Mouse (Mus musculus) urinary bladder, postnatal 36 days (tissue): ENCODE measurements around the gene Smug1.

Source experiments
- DNase-seq, 2 experiments: peaks; one replicate each; pipeline ENCODE4 v3.0.0; 2022; ENCODE audit warnings: low spot score in 2 of 2, mixed read lengths in 1 of 2

Gene Smug1

GRCm38 (mm10) chr15:103167042-103167615 lies at the start of gene Smug1:
Gene Smug1 (minus strand): TSS chr15:103167092.
- DNase-seq: no peak

DNA sequence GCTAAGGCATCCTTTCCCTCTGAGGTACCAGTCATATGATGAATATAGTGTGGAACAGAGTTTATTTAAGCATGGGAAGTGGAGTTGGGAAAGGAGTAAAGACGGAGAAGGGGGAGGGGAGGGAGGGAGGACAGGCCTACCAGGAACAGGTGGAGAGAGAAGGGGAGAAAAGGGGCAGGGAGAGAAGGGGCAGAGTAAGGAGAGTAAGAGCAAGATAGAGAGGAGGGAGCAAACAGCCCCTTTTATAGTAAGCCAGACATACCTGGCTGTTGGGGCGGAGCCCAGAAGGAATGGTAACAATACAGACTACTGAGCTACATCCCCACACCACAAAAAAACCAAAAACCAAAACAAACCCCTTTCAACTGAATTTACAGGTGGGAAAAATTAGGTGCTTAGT lies 49.2 kb upstream of the Smug1 start:
- no peak for DNase-seq

DNA sequence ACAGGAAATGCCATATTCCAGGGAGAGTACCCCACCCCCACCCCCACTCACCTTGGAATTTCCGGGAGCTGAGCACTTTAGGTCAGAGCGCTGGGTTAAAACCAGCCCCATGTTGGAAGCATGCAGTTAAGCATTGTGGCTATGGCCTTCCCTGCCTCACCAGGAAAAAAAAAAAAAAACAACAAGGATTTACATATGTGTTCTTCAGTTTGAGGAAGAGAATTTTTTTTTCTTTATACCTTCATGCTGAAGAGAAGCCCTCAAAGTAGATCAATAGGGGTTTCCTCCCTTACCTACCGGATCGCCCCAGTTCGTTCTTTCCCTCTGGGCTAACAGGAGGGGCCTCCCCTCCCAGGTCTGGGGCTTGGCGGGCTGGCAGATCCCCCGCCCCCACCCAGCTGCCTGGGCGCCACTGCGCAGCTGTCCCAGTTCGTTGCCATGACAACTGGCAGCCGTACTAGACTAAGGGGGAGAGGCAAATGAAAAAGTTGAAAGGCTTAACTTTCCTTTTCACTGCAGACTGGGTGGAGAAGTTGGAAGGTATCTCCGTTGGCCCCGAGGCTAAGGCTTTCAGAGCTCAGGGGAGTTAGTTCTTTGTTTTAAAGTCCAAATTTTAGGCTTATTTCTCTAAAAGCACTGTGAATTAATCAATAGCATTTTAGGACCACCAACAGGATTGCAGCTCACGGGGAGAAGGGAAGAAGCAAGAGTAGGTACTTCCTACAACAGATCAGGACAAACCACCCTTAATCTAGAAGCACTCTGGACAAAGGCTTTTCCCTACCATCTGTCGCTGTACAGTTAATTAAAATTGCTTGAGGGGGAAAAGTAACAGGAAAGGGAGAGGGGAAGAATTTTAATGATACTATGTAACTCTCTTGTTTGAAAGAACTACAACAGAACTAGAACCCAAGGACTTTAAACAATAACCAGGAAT lies 48.3 kb upstream of the Smug1 start:
- peak; percentile 67 to 83 for DNase-seq

DNA sequence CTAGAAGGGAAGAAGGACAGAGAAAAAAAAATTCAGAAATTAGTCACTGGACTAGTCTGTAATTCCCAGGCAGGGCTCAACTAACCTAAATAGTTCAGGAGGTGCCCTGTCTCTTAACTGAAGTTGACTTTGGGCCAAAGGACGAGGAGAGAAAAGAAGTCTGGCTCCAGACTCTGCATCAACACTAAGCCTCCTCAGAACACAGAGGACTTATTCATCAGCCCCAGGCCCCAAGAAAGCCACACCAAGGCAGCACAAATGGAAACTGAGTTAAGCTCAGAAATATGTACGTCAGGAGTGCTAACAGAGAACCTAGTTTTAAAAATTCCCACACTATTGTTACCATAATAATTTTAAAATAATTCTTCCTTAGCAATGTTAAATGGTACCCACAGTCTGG lies 47.3 kb upstream of the Smug1 start:
- no peak for DNase-seq

GRCm38 (mm10) chr15:103205156-103205555 lies 38.3 kb upstream of the Smug1 start:
- no peak for DNase-seq

DNA sequence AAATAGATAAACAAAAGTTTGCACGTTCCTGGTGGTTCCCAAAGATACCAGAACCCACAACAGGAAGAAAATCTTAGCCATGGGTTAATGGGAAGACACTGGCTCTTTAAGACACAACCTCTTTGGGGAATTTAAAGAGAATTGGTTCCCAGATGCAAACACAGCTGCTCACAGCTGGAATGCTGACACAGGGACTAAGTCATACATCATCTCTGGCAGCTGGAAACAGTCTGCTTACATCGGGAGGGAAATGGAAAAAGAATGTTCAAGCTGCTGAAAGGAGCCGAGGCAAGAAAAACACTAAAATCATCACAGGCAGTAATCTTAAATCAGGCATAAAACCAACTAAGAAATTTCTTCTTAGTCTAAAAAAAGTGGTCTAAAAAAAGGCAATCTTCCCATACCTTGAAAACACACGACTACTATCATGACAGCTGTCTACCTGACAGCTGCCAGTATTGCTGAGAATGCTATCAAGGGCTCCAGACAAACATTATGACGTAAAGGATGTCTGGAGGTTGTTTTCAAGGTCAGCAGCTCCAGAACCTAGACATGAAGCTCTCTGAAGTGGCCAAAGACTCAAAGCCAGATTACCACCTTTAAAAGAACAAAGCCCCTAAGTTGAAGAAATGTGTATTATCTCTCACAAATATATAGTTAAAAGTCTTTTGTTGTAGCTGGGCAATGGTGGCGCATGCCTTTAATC lies 35.3 kb upstream of the Smug1 start:
- DNase-seq: no peak

DNA sequence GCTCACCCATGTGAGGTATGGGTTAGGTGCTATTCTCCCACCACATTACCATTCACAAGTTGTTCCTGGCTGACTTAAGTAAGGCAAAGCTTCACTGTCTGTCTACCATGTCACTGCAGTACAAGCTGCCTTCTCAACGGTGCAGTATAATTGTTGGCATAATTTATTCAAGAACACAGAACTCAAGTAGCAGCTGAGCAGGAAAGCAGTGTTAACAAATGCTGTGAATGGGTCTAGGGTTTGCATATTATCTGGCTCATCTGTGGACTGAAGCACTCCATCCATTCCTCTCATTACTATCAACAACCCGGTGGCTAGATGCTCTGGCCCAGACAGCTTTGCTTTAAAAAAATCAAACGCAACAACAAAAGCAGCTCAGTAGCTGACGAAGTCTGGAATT lies 30.9 kb upstream of the Smug1 start:
- DNase-seq: no peak

DNA sequence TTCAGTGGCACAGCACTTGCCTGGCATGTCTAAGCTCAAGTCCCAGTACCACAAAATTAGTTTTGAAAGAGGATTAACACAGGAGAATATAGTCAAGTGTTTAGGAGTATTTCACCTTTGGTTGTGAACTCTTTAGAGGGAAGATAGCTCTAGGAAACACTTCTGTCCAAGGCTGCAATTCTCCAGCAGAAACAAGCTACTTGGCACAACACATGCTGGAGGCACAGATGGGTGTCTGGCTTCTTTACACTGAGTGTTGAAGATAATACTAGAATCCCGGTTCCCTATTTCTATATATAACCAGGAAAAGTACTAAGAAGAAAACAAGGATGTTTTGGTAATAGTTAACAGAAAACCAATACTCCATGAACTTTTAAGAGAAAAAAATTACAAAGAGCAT lies 29.9 kb upstream of the Smug1 start:
- DNase-seq: no peak

DNA sequence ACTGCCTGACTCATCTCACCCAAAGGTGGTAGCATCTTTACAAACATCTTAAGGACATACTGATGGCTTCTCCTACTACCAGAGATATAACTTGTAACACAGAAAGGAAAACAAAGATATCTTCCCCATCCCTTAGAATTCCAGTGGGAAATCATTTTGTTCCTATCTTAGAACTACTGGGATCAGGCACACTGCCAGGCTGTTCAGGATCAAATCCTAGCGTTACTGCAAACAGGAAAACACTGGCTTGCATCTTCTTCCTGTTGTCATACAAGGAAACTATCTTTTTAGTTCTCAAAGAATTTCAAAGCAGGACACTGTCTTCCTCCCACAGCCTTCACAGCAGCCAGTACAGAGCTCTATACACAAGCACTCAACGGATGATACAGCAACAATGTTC lies 26.7 kb upstream of the Smug1 start:
- no peak for DNase-seq

DNA sequence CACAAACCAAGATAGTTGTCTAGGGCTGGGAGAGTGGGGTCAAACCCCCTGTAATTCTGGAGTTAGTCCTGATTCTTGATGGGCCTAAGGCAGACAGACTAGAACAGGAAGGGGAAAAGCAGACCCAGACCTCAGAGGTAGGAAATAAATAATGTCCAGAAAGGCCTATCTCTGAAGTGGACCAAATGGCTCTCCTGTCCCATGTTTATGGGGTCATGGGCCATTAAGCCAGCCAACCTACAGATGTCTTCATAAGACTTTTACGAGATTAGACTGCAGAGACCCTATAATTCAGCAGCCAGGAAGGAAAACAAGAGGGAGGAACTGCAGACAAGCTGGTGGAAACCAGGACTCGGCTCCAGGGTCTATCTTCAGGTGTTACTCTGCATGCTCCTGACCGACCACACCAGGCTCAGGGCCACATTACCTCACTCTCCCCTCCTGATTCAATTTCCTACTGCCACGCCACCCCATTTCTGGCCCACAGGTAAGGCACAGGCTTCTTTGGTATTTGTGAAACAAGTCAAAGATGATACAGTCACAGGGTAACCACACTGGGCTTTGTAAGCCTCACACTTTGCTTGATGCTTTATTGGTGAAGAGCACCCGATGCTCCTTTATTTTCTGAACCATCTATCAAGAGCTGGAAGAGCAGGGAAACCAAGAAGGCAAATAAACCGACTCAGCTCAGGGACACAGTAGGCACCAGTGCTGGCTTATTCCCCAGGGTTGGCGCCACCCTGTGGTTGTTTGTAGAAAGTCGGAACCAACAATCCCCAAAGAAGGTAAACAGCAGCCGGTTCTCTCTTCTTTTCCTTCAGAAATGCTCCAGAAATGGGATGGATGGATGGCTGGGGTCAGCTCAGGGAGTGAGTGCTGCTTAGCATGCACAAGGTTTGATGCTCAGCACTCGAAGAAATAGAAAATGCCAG lies 23.9 kb upstream of the Smug1 start:
- DNase-seq: no peak

DNA sequence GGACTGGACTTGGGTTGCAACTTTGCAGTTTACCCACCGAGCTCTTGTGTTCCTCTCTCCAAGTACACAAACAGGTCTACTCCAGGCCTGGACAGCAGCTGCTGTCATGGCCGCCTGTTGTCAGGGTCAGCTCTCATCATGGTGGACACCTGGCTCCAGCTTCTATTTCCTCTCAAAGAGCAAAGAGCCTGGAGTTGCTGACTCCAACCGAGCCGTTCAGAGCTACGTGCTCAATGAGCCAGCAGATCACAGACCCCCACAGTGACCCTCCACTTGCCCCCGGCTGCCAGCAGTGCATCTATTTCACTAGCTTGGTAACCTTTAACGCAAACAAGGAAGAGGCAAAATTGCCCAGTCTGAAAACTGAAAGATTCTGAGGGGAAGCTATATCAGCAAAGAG lies 23.2 kb upstream of the Smug1 start:
- no peak for DNase-seq

DNA sequence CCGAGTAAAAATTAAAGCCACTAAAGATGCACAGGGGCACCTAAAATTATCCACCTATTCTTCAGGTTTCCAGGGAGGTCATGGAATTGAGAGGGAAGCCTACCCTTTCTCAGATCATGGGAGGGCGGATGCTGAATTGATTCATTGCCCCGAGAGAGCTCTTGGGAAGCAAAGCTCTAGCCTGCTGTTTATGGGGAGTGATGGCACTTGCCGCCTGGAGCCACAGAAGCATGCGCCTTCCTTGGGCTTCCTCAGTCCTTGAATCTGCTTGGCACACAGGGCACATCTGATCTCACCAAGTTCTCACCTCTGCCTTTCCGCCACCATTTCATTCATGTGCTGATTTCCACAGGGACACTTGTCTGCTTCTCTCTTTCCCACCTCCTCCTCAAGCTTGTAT lies 20.9 kb upstream of the Smug1 start:
- DNase-seq: no peak

DNA sequence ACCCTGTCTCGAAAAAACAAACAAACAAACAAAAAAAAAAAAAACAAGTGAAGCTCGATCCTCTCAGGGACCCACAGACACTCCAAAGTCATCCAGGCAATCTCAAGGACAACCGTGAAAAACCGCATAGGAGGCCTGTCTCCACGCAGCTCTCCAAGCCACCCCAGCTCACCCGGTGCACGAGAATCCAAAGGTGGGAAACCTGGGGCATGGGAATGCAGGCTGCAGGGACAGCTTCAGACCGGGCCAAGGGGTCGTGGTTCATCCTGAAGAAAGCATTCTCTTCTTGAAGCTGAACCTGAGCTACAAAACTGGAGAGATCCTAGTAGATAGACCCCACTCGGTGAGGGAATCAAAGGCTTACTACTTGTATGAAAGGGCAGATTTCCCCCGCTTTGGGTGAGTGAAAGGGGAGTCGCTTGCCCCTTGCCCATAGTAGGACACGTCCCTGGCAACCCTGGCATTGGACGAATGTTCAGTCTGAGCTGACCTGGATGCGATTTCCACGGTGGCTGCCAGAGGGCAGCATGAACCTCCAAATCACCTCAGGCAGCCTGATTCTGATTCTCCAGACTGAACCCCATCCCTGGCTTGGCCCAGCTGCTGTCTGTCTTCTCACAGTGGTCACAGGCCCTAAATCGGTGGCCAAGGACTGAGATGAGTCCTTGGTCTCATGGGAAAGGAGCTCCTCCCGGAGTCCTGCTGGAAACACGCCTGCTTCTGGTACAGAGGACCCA lies 18.7 kb upstream of the Smug1 start:
- DNase-seq: peak; percentile 30 to 56

GRCm38 (mm10) chr15:103183651-103184610 lies 17.0 kb upstream of the Smug1 start:
- no peak for DNase-seq

- peak; percentile 28 to 61 for DNase-seq
Measured at GRCm38 (mm10) chr15:103183135-103183534, 16.2 kb upstream of the Smug1 start.

DNA sequence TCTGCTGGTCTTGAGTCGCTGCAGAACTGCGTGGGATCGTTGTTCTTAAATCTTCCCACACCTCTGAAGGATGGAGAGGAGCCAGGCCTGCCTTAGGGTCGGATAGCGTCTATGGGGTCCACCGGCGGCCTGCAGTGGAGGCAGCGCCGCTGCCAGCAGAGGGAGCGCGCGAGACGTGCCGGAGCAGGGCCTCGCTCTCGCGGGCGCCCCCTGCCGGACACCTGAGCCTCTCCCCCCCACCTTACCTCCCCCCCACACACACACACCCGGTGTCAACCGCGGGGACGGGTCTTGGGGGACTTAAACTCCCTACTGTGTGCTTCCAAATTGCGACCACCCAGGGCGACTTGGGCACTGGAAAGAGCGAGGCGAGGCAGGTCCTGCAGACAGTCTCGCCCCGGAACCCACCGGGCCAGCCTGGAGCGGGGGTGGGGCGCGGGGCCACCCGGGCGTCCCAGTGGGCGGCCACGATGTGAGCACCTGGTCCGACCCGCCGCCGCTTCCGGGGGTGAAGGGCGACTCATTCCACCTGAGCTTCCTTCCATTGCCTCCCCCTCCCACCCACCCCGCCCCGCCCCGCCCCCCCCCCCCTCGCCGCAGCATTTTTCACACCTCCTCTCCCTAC lies 15.4 kb upstream of the Smug1 start:
- peak; percentile 51 to 73 for DNase-seq

- DNase-seq: no peak
Measured at GRCm38 (mm10) chr15:103180406-103180805, 13.5 kb upstream of the Smug1 start.

DNA sequence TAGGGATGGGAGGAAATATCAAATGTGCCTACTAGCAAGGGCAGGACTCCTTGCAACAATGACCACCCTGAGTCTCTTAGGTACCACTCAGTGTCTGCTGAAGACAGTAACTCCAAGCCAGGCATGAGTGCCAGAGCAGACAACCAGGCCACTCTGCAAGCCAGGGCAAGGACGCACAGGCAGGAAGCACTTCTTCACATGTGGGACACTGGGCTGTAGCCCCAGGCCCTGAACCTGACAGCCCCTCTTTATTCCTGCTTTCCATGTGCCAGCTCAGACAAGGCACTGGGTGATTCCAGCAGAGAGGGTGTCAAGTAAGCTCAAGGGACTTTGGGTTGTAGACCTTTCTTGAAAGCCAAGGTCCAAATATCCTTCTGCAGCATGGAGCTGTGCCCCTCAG lies 11.9 kb upstream of the Smug1 start:
- DNase-seq: no peak

- no peak for DNase-seq
Measured at GRCm38 (mm10) chr15:103178137-103178536, 11.2 kb upstream of the Smug1 start.
